Mouse (Mus musculus): ENCODE measurements around the gene Eml3.

Gene Eml3

DNA sequence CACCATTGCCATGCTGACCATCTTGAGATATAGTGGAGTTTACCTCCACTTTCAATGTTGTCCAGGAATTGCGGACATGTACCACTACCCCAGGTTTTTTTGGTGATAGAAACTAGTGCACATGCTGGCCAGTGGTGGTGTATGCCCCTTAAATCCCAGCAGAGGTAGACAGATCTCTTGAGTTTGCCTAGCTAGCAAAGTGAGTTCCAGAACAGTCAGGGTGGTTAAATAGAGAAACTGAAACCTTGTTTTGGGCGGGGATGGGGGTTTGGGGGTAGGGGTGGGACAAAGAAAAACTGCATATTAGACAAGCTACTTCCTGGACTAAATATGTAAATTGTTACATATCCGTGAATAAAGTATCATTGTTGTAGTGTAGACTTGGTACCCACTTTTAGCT lies 10.4 kb upstream of the Eml3 start:
- DNase-seq, result no peak

DNA sequence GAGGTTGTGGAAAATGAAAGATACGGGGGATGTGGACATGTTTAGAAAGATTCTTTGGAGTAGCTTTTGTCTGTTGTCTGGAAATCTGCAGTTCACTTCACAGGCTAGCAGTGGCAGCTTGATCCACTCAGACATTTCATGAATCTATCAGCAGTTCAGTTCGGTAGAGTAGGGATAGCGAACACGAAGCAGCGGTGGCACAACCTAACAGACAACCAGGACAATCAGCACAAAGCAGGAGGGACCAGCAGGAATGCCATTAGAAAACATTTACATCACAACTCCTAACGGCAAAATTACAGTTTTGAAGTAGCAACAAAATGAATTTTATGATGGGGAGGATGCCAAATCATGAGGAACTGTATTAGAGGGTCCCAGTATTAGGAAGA lies 9.7 kb upstream of the Eml3 start:
- no peak for DNase-seq

DNA sequence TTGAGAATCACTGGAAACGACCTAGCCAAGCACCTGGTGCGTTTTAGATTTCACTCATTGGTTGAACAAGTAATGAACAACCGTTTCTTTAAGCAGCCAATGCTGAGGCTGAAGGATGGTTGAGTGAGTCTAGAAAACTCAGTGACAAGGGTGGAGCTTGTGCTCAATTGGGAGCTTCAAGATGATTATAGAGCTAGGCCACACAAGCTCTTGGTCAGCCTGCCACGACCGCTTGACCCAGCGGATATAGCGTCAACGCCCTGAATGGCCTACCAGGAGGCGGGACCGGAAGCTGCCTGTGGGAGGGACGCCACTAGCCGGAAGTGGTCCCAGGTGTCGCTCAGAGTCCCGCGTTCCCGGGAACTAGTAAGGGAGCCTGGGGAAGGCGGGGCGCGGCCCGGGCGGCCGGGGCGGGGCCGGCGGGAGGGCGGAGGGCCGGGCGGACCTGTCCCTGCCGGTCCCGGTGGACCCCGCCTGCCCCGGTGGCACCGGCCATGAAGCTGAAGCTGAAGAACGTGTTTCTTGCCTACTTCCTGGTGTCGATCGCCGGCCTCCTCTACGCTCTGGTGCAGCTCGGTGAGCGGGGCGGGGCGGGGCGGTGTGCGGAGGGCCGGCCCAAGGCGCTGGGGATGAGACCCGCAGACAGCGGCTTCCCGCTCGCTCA lies 9.1 kb upstream of the Eml3 start, which contains the start of gene B3gat3:
Gene B3gat3 (plus strand): TSS at position 302 of the 664 bp plus-strand sequence.
- DNase-seq, result peak; percentile 98

DNA sequence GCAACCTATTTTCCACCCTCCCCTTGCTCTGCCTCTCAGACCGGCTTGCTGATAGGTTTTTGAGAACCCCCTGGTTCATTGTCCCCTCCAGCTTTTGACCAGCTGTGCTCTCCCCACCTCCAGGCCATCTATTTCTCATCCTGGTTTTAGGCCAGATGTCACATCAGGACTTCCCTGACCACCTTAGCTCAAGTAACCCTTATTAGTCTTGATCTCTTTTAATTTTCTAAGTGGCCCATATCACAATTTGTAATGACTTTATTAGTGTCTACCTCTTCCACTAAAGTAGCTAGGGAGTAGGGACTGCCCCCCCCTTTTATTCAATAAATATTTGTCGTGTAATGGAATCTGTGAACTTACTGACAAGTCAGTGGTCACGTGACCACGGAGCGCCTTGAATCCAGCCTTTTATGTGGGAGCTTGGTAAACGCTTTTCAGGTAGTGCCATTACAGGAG lies 8.5 kb upstream of the Eml3 start:
- DNase-seq, result peak; percentile 70

DNA sequence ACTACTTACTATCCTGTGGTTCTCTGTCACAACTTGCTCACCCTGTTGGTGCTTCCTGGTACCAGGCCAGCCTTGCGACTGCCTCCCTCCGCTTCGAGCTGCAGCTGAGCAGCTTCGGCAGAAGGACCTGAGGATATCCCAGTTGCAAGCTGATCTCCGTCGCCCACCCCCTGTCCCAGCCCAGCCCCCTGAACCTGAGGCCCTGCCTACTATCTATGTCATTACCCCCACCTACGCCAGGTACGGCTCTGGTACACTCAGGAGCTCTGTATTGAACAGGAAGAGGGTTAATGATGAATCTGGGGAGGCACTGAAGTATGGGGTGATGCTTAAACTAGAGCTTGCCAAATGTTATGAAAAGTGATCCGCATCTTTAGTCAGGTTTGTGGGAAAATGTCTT lies 7.6 kb upstream of the Eml3 start:
- DNase-seq, result no peak

DNA sequence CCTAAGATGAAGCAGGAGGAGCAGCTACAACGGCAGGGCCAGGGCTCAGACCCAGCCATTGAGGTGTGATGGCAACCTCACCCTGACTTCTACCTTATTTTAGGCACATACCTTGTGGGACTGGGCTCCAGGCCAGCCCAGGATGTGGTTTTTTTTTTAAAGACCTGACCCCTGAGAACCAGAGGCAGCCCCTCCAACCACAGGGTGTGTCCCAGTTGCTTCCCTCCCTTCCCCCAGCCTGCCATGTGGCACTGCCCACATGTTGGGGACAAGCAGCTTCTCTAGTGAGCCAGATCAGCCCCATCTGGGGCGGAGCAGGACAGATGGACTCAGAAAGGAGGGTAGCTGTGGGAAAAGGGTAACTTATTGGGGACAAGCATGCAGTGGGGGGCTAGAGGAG lies 2.6 kb upstream of the Eml3 start:
- DNase-seq, result no peak

DNA sequence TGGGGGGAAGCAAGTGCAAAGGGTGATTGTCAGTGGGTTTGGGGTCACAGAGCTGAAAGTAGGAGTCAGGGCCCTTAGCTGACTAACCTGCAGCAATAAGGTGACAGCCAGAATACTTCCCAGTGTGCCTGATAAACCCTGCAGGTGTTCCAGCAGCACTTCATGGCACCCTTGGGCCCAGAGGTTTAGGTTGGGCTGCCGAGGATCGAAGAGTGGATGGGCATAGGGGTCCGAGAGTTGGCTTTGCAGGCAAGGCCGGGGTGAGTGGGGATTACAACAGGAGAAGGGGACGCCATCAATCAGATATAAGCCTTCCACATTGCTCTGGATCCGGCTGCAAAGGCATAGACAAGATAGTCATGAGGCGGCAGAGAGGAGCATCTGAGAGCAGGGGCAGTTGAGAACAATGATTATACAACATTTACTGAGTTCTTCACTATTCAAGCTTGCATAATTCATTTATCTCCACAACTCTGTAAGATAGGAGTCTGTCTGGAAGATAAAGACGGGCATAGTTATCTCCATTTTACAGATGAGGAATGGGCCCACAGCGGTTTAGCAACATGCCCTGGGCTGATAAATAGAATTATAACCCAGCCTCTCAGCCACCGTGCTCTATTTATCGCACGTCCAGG lies 1.3 kb upstream of the Eml3 start:
- no peak for DNase-seq

DNA sequence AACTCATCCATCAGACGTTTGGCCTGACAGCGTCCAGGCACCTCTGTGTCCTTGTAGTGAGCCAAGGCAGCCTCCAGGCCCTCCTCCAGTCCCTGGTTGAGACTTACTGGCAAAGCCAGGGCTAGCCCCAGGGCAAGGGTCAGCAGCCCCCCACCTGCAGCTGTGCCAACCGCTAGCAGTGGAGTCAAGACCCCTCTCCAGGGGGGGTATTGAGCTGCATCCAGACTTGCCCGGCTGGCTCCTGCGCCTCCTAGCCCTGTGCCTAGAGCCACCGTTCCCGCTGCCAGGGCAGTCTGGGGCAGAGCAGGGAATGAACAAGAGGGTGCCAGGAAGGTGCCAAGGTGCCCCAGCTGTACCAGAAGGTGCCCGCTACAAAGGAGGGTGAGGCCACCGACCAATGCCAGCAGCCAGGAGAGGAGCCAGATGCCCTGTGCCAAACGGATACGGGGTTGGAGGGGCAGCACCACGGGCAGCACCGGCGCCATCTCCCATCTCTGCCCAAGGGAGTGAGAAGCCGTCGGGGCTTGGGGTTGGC lies 596 bp upstream of the Eml3 start:
- DNase-seq, result no peak

DNA sequence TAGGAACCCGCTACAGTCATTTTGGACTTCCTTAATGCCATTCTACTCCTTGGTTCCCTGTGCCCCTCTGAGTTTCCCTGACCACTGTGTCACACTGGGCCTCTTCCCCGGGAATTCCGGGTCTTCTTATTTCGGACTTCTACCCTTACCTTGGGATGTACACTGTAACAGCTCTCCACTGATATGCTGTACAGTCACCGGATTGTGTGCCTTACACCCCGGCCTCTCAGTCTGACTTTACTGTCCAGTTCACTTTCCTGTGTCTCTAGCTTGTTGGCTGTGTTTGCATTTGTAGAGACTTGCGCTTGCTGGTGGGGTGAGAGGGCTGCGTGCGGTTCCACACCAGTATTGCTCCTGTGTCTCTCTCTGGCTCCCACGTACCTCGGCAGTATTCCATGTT lies 765 bp downstream of the Eml3 start:
- DNase-seq, result no peak

DNA sequence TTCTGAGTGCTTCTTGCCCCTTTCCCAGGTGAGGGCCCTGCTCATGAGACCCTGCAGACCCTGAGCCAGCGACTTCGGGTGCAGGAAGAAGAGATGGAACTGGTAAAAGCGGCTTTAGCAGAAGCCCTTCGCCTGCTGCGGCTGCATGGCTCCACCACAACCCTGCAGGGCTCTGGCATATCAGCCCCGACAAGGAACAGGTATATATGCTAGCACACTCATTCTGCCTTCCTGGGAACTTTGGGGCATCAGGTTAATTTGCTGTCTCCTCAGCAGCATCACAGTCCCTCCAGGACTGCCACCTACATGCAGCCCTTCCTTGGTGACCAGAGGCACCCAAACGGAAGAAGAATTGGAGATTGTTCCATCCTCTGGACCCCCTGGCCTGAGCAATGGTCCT lies 1.4 kb downstream of the Eml3 start:
- no peak for DNase-seq

DNA sequence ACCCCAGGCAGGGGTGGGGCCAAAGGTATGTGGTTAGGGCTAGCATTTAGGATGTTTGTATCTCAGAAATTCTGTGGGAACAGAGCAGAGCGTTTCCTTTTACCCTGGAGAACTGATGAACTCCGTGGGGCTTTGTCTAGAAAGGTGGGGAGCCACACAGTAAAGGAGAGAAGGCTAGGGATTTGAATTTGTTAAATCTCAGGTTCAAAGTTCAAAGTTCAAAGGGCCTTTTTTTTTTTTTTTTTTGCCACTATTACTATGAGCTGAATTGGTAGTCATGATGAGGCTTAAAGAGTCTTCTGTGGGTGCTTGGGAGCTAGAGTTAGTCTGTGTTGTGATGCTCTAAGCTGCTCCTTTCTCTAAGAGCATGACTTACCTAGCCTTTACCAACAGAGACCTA lies 7.4 kb downstream of the Eml3 start:
- DNase-seq, result no peak

DNA sequence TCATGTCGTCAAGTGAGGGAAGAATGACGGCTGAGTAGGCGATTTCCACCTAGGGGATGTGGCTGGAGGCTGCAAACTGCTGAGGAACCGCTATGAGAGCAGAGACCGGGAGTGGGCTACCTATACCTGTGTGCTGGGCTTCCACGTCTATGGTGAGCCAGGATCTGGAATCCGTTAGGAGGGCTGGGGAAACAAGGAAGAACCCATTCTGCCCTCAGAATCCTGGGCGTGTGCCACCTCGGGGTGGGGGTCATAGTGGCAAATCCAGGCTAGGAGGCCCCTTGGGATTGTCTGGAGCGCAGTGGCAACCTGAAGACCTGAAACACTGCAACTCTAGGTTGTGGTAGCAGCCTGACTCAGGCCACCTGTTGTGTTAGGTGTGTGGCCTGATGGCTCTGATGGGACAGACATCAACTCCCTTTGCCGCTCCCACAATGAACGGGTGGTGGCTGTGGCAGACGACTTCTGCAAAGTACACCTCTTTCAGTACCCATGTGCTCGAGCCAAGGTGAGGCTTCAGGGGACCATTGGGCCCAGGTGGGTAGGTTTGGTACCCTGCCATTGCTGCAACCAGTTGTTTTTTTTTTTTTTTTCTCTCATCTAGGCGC lies 11.3 kb downstream of the Eml3 start:
- no peak for DNase-seq

DNA sequence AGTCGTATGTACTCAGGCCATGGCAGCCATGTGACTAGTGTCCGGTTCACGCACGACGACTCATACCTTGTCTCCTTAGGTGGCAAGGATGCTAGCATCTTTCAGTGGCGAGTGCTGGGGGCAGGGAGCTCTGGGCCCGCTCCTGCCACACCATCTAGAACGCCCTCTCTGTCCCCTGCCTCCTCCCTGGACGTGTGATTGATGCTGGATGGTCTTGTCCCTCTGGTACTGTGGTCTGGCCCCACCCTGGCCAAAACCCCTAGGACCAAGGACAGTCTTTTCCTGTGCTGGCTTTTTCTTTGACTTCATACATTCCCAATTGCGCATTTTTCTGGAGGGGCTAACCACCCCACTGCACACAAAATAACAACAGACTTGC lies 11.8 kb downstream of the Eml3 start:
- DNase-seq, result no peak

DNA sequence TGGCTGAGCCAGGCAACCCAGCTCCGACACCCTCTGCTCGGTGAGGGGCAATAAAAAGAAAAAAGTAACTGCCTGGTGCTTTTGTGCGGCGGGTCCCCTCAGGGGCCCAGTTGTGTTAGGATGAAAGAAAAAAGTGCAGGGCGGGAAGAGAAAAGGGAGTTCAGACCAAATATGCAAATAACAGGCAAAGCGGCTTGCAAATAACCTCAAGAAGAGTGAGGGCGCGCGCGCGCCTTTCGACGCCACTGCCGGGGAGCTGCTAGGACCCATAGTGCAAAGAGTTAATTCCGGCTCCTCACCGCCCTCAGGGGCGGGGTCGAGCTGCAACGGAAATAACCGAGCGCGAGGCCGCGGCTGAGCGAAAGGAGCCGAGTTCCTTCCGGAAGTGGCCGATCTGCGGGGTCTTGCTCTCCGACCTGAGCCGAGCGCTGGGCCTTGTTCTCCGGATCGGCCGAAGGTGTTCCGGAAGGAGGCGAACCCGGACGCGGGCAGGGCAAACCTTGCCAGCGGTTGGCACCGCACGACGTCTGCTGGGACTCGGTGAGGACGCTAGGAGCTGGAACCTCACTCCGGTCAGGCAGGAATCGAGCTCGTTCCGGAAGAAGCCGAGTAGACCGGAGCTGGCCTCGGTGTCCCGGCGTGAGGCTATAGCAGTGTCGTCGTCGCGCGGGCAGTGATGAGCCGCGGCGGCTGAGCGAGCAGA lies 12.3 kb downstream of the Eml3 start, which contains the start of gene Mta2:
Gene Mta2 (plus strand): TSS at position 361 of the 703 bp plus-strand sequence.
- DNase-seq, result peak; percentile 96

DNA sequence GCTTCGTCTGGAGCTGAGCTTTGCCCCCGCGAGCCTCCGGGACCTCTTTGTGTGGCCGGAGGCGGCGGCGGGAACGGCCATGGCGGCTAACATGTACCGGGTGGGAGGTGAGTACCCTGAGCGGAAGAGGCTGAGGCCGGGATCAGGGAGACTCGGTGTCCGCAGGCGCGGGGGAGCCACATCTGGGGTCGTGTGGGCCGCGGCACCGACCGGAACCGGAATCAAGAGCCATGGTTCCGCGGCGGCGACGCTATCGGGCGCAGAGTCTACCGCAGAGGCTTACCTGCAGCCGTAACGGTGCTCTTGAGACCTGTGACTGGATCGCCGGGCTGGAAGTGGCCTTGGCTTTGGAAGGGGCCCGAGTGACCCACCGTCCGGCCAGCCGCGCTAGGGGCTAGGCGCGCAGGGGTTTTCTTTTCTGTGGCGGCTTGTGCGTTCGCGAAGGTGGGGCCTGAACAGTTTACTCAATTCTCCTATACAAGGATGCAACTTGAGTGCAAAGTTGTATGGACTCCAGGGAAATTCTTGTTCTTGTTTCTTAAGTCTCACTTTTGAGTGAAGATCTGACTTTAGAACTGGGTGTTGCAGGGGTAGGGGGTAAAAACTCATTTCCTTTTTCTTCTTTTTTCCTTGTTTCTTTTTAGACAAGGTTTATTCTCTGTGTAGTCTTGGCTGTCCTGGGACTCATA lies 13.1 kb downstream of the Eml3 start:
- peak; percentile 54 for DNase-seq

DNA sequence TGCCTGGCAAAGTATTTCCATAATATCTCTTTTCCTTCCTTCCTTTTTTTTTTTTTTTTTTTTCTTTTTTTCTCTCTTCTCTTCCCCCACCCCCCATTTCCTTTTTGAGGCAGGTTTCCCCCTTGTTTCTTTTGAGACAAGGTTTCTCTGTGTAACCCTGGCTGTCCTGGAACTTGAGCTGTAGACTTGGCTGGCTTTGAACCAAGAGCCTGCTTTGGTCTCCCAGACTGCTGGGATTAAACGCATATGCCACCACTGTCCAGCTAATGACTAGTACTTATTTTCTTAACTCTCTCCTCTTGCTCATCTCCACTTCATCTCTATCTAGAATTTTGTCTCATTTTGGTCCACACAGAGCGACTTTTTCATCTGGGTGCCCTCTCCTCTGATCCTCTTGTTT lies 13.7 kb downstream of the Eml3 start:
- no peak for DNase-seq

DNA sequence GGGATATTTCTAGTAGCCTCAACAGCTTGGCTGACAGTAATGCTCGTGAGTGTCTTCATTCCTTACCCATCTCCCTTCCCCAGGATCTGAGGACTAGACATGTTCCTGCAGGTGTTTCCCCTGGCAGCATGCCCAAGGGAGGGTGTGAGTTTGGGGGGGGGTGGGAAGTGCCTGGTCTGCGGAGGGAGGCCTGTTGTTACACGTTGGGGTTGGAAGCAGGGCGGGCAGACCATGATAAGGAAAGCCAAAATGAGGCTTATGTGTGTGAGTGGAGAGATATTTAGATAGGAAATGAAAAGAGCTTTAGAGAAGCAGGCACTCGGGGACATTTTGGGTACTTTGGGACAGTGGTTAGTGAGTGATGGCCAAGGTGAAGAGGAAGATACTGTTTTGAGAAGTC lies 14.7 kb downstream of the Eml3 start:
- DNase-seq, result no peak

DNA sequence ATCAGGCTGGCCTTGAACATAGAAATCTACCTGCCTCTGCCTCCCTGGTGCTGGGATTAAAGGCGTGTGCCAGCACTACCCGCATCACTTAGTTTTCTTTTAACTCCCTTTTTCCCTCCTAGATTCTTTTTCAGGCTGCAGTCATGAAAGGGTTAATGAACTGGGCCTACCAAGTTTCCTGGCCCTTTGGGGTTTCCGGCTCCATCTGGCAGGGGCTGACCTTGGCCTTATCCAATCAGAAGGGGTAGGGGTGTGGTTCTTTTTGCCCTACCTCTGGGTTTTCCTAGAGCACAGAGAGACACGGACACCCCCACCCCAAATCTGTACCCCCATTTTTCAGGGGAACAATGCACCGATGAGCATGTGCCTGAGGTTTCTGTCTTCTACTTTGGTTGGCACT lies 15.4 kb downstream of the Eml3 start:
- peak; percentile 86 for DNase-seq

DNA sequence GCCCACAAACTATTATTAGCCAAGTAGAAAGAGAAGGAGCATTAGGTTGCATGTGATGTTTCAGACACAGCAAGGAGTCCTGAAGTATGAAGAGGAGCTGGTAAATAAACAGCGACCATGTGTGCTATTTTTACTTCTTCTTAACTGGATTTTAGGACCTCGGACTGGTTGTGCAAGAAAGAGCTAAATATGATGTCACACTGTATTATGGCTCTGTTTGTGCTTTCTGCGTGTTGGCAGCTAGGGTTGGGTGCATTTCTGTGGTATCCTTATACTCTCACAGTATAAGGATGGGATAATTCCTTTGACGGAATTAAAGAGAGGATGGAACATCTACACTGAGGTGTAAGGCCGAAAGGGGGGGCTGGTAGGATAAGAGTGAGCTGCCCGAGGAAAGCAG lies 15.9 kb downstream of the Eml3 start:
- DNase-seq, result no peak

DNA sequence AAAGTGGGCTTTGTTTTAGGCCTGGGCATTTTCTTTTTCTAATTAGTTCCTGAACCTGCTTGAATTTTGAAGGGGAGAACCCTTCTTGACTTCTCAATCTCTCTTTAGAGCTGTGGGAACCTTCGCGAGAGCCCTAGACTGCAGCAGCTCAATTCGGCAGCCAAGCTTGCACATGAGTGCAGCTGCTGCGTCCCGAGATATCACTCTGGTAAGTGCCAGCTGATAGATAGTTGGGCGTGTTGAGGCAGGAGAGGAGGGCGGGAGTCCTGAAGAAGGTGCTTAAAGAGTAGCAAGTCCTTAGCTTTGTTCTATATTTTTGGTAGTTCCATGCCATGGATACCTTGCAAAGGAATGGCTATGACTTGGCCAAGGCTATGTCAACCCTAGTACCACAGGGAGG lies 17.6 kb downstream of the Eml3 start:
- no peak for DNase-seq

DNA sequence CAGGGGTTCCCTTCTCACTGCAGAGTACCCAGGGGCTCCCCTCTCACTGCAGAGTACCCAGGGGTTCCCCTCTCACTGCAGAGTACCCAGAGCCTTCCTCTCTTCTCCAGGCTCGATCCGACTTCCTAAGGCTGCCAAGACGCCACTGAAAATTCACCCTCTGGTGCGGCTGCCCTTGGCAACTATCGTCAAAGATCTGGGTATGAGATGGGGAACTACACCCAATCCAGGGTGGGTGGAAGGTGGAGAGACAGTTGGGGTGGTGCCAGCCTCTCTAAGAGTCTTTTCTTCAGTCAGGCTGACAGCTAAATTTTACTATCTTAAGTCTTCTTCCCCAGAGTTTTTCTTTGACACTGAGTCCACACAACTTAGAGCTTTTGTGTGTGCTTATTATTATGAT lies 20.8 kb downstream of the Eml3 start:
- DNase-seq, result no peak

DNA sequence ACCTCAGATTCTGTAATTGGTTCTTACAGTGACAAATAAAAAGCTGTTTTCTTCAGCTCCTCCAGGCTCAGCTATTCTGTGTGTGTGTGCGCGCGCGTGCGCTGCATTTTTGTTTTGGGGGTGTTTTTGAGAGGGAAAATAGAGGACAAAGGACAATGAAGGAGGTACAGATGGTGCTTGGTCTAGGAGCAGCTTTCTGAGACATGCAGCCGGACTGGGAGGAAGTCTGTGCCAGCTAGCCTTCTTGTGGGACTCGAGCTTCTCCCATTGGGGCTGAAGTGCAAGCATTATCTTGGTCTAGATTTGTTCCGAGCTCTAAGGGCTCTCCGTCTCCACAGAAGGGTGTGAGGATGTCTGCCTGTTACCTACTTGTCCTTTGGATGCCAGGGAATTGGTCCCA lies 22.9 kb downstream of the Eml3 start:
- DNase-seq, result no peak
